Mouse (Mus musculus) stomach, embryonic 16.5 days (tissue): ENCODE data around the gene Maml2. TPM values are rescaled to one million over a fixed set of nuclear protein-coding genes. Genes with fewer than 3 reads are reported as not detected.

Source experiments
- ATAC-seq: fragments of 200-750 bp; cut with Nextera tagmentation; 2 replicates; pipeline ENCODE4 v1.8.0; 2017; ENCODE audit warnings: moderate number of reproducible peaks, moderate TSS enrichment; ENCODE audit not compliant: insufficient read depth, low FRiP score
- H3K27ac ChIP-seq: fragments of 300-500 bp; sonication (generic); 2 replicates; pipeline ENCODE4 v1.5.1; 2014; ENCODE audit warnings: low read length
- H3K27me3 ChIP-seq: fragments of 300-500 bp; sonication (generic); 2 replicates; pipeline ENCODE4 v1.6.1; 2014; ENCODE audit warnings: low read length, control low read depth, mixed read lengths; ENCODE audit not compliant: control insufficient read depth, insufficient read depth
- H3K36me3 ChIP-seq: fragments of 300-500 bp; sonication (generic); 2 replicates; pipeline ENCODE4 v1.6.1; 2014; ENCODE audit warnings: low read length; ENCODE audit not compliant: control insufficient read depth, insufficient read depth
- H3K4me1 ChIP-seq: fragments of 300-500 bp; sonication (generic); 2 replicates; pipeline ENCODE4 v1.6.1; 2014; ENCODE audit warnings: low read length, control low read depth, mixed read lengths; ENCODE audit not compliant: control insufficient read depth, insufficient read depth
- H3K4me2 ChIP-seq: fragments of 300-500 bp; sonication (generic); 2 replicates; pipeline ENCODE4 v1.6.1; 2014; ENCODE audit warnings: low read depth, low read length, mixed read lengths
- H3K4me3 ChIP-seq: fragments of 300-500 bp; sonication (generic); replicated peaks from 2 replicates; pipeline ENCODE4 v1.5.1; 2014; ENCODE audit warnings: mild to moderate bottlenecking, low read length
- H3K9ac ChIP-seq: fragments of 300-500 bp; sonication (generic); 2 replicates; pipeline ENCODE4 v1.6.1; 2014; ENCODE audit warnings: low read length
- H3K9me3 ChIP-seq: fragments of 300-500 bp; sonication (generic); replicated peaks from 2 replicates; pipeline ENCODE4 v1.6.1; 2016; ENCODE audit warnings: low read length, control low read depth; ENCODE audit not compliant: control insufficient read depth
- WGBS: fragments of 180-500 bp; shearing (Covaris S2); extraction: QIAGEN DNeasy Blood & Tissue Kit; methylation state at CpG from one replicate; pipeline ENCODE4 v1.1.7; 2014; 5-methylcytosine and 5-hydroxymethylcytosine counted together
- polyA plus RNA-seq: library from polyadenylated mRNA; unstranded; fragments of >200 nt; fragmentation: Nextera tagmentation; extraction: Ambion mirVana; gene quantifications from 2 replicates; pipeline ENCODE4 v1.2.1, GENCODE M21; 2015

Maml2 gene
- polyA plus RNA-seq, 1 experiment from 2014 or later = 8.9 TPM

DNA sequence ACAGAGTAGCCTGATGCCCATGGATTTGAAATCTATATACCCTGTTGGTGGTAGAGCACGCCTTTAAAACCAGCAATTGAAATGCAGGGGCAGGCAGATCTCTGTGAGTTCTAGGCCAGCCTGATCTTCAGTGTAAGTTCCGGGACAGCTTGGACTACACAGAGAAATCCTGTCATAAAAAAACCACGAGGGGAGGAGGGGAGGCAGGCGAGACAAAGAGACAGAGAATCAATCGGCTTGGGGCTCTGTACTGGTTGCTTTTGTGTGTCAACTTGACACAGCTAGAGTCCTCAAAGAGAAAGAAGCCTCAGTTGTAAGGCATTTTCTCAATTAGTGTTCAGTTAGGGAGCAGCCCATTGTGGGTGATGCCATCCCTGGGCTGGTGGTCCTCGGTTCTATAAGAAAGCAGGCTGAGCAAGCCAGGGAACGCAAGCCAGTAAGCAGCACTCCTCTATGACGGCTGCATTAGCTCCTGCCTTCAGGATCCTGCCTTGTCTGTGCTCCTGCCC is 258.3 kb downstream of the Maml2 start:
- Histone ChIP-seq H3K36me3 (no peaks in the 10 kb centered on the region), H3K4me1 (peaks cover 7% of the 10 kb centered on the region; the same call in 1 of the 2 replicates), H3K4me3 (no peak overlapping the region), H3K4me2 (no peak overlapping the region), H3K27me3 (no peaks in the 10 kb centered on the region), H3K9me3 (no peaks in the 10 kb centered on the region), H3K9ac (no peak overlapping the region), H3K27ac (no peak overlapping the region)
- ATAC-seq = no peak
- 74% methylated on average over 8 of the region's 8 CpGs for WGBS

DNA sequence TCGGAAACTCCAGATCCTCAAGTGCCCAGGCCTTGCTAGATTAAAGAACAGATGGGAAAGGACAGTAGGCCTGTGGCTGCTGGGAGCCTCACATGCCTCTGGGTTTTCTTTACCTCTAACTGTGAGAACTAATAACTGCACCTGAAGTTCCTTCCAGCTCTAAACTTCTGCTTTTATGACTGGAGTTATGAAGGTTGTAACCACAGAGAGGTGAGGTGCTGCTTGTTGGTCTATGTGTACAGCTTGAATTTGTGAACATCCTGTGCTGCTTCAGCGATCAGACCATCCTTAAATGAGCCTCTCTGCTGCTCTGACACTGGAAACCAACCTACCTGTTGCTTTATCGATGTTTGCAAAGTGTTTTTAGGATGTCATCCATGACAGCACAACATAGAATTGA is 258.9 kb downstream of the Maml2 start:
- no peaks in the 10 kb centered on the region for H3K27me3 ChIP-seq
- 89% methylated on average over 3 of the region's 3 CpGs for WGBS

DNA sequence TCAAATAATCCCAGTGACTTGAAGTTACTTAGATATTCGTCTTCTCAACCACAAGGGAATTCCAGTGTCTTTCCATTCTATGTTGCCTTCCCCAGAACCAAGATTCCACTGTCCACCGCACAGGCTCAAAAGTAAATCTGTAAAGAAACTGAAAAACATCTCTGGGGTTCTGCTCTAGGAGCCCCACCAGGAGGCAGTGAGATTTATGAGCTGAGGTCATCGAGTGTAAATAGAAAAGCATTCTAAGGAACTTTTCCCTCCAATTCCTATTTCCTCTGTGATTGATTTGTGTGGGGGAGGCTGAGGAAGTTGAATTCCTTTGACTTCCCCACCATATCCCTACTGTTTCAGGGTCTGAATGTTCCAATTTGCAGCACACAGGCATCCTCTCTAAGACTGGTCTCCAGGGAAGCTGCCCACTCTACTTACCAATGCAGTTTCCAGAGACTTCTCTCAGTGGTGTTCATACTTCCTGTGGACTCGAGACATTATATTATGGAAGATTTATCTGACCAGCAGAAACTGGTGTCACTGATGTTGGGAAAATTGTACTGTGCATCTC is 261.1 kb downstream of the Maml2 start:
- no peak for ATAC-seq
- 34% methylated on average over 4 of the region's 4 CpGs for WGBS
- Histone ChIP-seq H3K4me3 (no peak overlapping the region), H3K27me3 (no peaks in the 10 kb centered on the region), H3K9me3 (no peaks in the 10 kb centered on the region), H3K9ac (no peak overlapping the region), H3K4me1 (peaks cover 17% of the 10 kb centered on the region), H3K4me2 (no peak overlapping the region), H3K36me3 (no peaks in the 10 kb centered on the region), H3K27ac (peak overlapping the region; percentile 14; the same call in 1 of the 2 replicates)

More for the DNA sequence above, 258.9 kb downstream of the Maml2 start:
- peaks cover 7% of the 10 kb centered on the region; the same call in 1 of the 2 replicates for H3K4me1 ChIP-seq
- ATAC-seq = no peak
- no peak overlapping the region for H3K9ac ChIP-seq
- H3K4me3 ChIP-seq = no peak overlapping the region
- no peaks in the 10 kb centered on the region for H3K36me3 ChIP-seq
- H3K27ac ChIP-seq = peak overlapping the region; percentile 8; the same call in 1 of the 2 replicates
- H3K9me3 ChIP-seq = no peaks in the 10 kb centered on the region
- H3K4me2 ChIP-seq = no peak overlapping the region

DNA sequence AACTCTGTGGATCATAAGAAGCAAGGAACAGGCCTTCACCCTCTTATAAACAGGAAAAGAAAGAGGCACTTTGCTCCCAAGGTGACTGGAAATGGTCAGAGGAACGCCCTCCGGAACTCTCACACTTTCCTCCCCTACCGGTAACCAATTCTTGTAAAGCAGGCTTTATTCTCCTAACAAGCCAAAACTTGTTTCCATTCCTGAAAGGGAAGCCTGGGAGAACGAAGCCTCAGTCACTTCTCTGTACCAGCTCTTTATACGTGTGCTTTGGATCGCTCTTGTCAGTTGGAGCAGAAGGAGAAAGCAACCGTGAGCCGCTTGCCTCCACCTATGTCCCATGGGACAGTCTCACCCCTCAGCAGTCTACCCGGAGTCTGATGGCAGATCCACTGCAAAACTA is 262.9 kb downstream of the Maml2 start:
- 78% methylated on average over 9 of the region's 9 CpGs for WGBS
- Histone ChIP-seq H3K27me3 (no peaks in the 10 kb centered on the region), H3K36me3 (no peaks in the 10 kb centered on the region), H3K9me3 (no peaks in the 10 kb centered on the region), H3K9ac (no peak overlapping the region), H3K4me1 (peaks cover 19% of the 10 kb centered on the region), H3K4me2 (no peak overlapping the region), H3K27ac (peak overlapping the region; percentile 73), H3K4me3 (no peak overlapping the region)
- no peak for ATAC-seq

DNA sequence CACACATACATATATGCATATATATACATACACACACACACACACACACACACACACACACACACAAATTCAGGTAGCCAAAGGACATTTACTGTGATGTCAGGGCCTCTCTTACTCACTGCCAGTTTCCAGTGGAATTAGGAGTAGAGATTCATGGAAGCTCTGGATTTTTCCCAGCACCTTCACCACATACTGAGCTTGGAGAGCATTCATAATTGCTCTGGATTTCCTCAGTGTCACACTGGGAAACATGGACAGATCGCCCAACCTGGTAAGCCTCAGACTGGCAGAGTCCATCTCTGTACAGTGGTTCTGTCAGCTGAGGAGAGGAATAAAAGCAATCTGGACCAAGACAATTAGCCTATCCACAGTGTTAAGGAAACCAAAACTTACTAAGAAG is 263.6 kb downstream of the Maml2 start:
- Histone ChIP-seq H3K27me3 (no peaks in the 10 kb centered on the region), H3K36me3 (no peaks in the 10 kb centered on the region), H3K4me1 (peaks cover 19% of the 10 kb centered on the region), H3K9me3 (no peaks in the 10 kb centered on the region), H3K4me2 (no peak overlapping the region), H3K9ac (no peak overlapping the region), H3K4me3 (no peak overlapping the region), H3K27ac (peak overlapping the region; percentile 73; the same call in 1 of the 2 replicates)
- no peak for ATAC-seq
- WGBS = 83% methylated on average over 1 of the region's 1 CpGs

DNA sequence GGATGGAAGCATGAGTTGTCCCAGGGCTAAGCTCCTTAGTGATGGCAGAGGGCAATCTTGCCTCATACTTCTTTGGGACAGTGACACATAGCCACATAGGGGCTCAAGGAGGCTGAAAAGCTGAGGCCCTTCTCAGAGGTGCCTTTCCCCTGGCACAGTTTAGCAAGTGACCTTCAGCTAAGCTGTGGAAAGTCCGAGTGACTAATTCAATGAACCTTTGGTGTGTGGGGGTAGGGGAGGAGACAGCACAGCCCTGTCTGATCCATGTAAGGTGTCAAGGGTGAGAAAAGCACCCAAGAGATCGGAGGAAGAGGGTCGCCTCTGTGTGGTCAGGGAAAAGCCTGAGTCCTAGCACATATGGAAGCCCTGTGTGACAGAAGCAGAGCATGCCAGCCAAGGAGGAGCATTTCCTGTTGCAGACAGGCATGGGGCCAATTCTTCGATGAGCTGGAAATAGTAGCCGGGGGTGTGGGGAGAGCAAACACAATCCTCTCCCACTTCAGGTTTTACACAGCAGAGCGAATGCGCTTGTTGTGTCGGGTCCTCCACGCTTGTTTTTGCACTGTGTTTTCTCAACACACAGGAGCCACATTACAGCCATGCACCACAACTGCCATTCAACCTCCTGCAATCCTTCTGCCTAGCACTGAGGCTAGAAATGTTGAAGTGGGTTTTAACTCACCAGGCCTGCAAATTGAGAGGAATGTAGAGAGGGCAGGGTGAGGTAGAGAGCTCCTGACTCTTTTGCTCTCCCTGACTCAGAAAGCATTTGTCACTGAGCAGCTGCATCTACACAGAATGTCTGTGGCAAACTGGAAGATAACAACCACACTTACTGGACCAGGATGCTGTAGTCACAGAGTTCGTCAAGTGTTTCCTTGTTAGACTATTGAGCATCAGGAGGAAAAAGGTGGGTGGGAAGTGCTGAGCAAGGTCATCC is 266.0 kb downstream of the Maml2 start:
- Histone ChIP-seq H3K27ac (peak overlapping the region; percentile 36; the same call in 1 of the 2 replicates), H3K9ac (peak overlapping the region; percentile 10; the same call in 1 of the 2 replicates), H3K9me3 (no peaks in the 10 kb centered on the region), H3K4me3 (no peak overlapping the region), H3K36me3 (no peaks in the 10 kb centered on the region), H3K4me2 (no peak overlapping the region), H3K4me1 (peaks cover 13% of the 10 kb centered on the region), H3K27me3 (no peaks in the 10 kb centered on the region)
- 48% methylated on average over 10 of the region's 10 CpGs for WGBS
- ATAC-seq = no peak

DNA sequence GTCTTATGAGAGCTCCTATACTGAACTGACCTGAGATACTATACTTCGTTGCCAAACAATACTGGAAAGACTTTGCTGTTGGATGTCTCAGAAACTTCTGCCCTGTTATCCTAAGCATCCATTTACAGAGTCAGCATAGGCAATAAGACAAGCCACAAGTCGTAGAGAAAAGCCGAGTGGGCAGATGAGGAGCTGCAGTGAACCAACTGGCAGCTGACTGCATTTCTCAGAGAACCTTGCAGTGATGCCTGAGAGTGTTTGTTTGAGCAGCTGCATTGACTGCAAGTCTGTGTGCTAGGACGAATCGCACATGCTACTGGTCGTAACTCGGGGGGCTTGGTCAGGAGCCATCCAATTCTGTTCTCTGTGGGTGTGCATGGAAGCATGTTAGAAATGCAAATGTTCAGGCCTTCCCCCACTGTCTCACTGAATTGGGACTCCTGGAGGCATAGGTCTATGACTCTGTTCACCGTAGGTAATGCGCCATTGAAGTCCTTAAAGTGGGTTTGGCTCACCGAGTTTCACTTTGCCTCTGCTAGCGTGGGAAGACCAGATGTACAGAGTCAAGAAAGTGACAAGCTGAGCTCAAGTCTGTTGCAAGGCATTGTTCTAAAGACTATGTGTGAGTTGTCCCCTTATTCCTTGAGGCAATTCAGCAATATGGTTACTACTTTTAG is 267.7 kb downstream of the Maml2 start:
- H3K4me2 ChIP-seq = no peak overlapping the region
- H3K4me1 ChIP-seq = peaks cover 12% of the 10 kb centered on the region
- ATAC-seq = no peak

DNA sequence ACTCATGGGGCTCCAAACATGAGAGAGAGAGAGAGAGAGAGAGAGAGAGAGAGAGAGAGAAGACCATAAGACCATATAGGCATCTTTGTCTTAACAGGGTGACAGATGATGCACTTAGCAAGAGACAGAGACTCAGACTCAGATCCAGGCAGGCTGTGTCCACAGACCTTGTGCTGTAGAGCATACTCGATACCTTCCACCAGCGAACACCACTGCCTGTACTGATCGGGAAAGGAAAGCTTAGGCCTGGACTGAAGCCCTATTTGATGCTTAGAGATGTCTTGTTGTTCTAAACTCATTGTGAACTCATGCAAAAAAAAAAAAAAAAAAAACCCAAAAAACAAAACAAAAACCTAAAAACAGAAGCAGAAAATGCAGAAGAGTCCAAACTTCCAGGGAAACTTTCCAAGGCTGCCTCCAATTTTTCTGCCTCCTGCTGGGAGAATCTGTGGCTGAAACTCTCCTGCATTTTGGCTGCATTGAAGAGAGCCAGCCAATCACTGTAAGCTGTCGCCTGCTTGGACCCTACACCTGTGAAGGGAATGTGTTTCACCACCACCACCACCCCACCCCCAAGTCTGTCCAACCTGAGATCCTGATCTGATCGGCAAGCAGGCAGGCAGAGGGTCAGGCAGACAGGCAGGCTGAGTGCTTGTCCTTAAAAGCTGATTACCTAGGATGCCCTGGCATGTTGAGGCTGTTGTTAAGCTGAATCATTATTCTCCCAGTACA is 268.6 kb downstream of the Maml2 start:
- Histone ChIP-seq H3K4me3 (no peak overlapping the region), H3K9ac (no peak overlapping the region), H3K4me1 (peaks cover 12% of the 10 kb centered on the region), H3K36me3 (no peaks in the 10 kb centered on the region), H3K27ac (no peak overlapping the region), H3K4me2 (no peak overlapping the region), H3K9me3 (no peaks in the 10 kb centered on the region), H3K27me3 (no peaks in the 10 kb centered on the region)
- WGBS = 81% methylated on average over 5 of the region's 5 CpGs
- no peak for ATAC-seq

More for the DNA sequence above, 267.7 kb downstream of the Maml2 start:
- 63% methylated on average over 11 of the region's 11 CpGs for WGBS
- no peak overlapping the region for H3K9ac ChIP-seq
- no peaks in the 10 kb centered on the region for H3K36me3 ChIP-seq
- no peaks in the 10 kb centered on the region for H3K27me3 ChIP-seq
- H3K27ac ChIP-seq = no peak overlapping the region
- no peak overlapping the region for H3K4me3 ChIP-seq
- H3K9me3 ChIP-seq = no peaks in the 10 kb centered on the region
